Mouse (Mus musculus) MEL (cell line): ENCODE data around the gene Gmds. TPM values are rescaled to one million over a fixed set of nuclear protein-coding genes. Genes with fewer than 3 reads are reported as not detected.

Experiments used
- DNase-seq: peaks from one replicate; pipeline ENCODE4 v3.0.0; 2011; ENCODE audit warnings: low read depth, low spot score
- H3K27ac ChIP-seq: 2 replicates; pipeline ENCODE4 v1.5.1; 2012; ENCODE audit warnings: low read depth, mild to moderate bottlenecking, control low read depth, low read length, moderate library complexity; ENCODE audit not compliant: control insufficient read depth
- H3K27me3 ChIP-seq, 2 experiments: fragments of 150-350 bp in 1 of 2; sonication (generic) in 1 of 2; 2 replicates each; pipeline ENCODE4 v1.6.1; 2012; ENCODE audit warnings: low read length in 2 of 2, mild to moderate bottlenecking in 2 of 2, improper control_type of control experiment in 1 of 2, moderate library complexity in 1 of 2; ENCODE audit not compliant: insufficient read depth in 2 of 2, control insufficient read depth in 1 of 2
- H3K36me3 ChIP-seq, 2 experiments: 2 replicates each; pipeline ENCODE4 v1.6.1; 2012 to 2014; ENCODE audit warnings: low read length in 2 of 2, improper control_type of control experiment in 1 of 2, inconsistent platforms in 1 of 2, mild to moderate bottlenecking in 1 of 2; ENCODE audit not compliant: insufficient read depth in 2 of 2, control insufficient read depth in 1 of 2
- H3K4me1 ChIP-seq, 2 experiments: fragments of 150-350 bp in 1 of 2; sonication (generic) in 1 of 2; 2 replicates each; pipeline ENCODE4 v1.6.1; 2012; ENCODE audit warnings: low read length in 2 of 2, improper control_type of control experiment in 1 of 2, mild to moderate bottlenecking in 1 of 2; ENCODE audit not compliant: insufficient read depth in 2 of 2, control insufficient read depth in 1 of 2
- H3K4me3 ChIP-seq, 2 experiments: fragments of 150-350 bp in 1 of 2; sonication (generic) in 1 of 2; 2 replicates each; pipeline ENCODE4 v1.5.1; 2012; ENCODE audit warnings: low read depth in 2 of 2, low read length in 2 of 2, mild to moderate bottlenecking in 2 of 2, moderate library complexity in 2 of 2, control low read depth in 1 of 2, improper control_type of control experiment in 1 of 2; ENCODE audit not compliant: control insufficient read depth in 1 of 2, insufficient read depth in 1 of 2
- H3K79me2 ChIP-seq: 2 replicates; pipeline ENCODE4 v1.6.1; 2012; ENCODE audit warnings: mild to moderate bottlenecking, low read length, moderate library complexity; ENCODE audit not compliant: control insufficient read depth, poor library complexity, insufficient read depth
- H3K9ac ChIP-seq: 2 replicates; pipeline ENCODE4 v1.6.1; 2012; ENCODE audit warnings: low read depth, mild to moderate bottlenecking, control low read depth, low read length, moderate library complexity; ENCODE audit not compliant: control insufficient read depth, poor library complexity, severe bottlenecking
- H3K9me3 ChIP-seq: fragments of 150-350 bp; sonication (generic); replicated peaks from 2 replicates; pipeline ENCODE4 v1.6.1; 2012; ENCODE audit warnings: mild to moderate bottlenecking, low read length, improper control_type of control experiment, moderate library complexity; ENCODE audit not compliant: insufficient read depth
- CTCF ChIP-seq, 3 experiments: IDR thresholded peaks in 2 of 3; conservative IDR thresholded peaks in 1 of 3; 2 replicates each; pipeline ENCODE4 v1.5.1; 2011 to 2012; ENCODE audit warnings: low read length in 3 of 3, low read depth in 2 of 3, mild to moderate bottlenecking in 2 of 3, improper control_type of control experiment in 1 of 3, inconsistent platforms in 1 of 3, mixed read lengths in 1 of 3, moderate library complexity in 1 of 3; ENCODE audit not compliant: control insufficient read depth in 1 of 3, insufficient read depth in 1 of 3, poor library complexity in 1 of 3, severe bottlenecking in 1 of 3
- EP300 ChIP-seq, 2 experiments: IDR thresholded peaks; 2 replicates each; pipeline ENCODE4 v1.6.1; 2011; ENCODE audit warnings: improper control_type of control experiment in 2 of 2, low read length in 2 of 2, low read depth in 1 of 2, mild to moderate bottlenecking in 1 of 2
- GABPA ChIP-seq: IDR thresholded peaks from 2 replicates; pipeline ENCODE4 v1.6.1; 2012; ENCODE audit warnings: low read depth, mild to moderate bottlenecking, inconsistent platforms, low read length, improper control_type of control experiment, moderate library complexity
- GATA1 ChIP-seq: IDR thresholded peaks from 2 replicates; pipeline ENCODE4 v1.6.1; 2011; ENCODE audit warnings: low read depth, low read length, improper control_type of control experiment
- HCFC1 ChIP-seq: IDR thresholded peaks from 2 replicates; pipeline ENCODE4 v1.6.1; 2012; ENCODE audit warnings: low read depth, mild to moderate bottlenecking, inconsistent platforms, low read length, improper control_type of control experiment, moderate library complexity
- JUND ChIP-seq: IDR thresholded peaks from 2 replicates; pipeline ENCODE4 v1.6.1; 2011; ENCODE audit warnings: low read depth, mild to moderate bottlenecking, improper control_type of control experiment, low read length
- KAT2A ChIP-seq: conservative IDR thresholded peaks from 2 replicates; pipeline ENCODE4 v1.6.1; 2012; ENCODE audit warnings: low read depth, low read length, improper control_type of control experiment, inconsistent platforms
- MAFK ChIP-seq: IDR thresholded peaks from 2 replicates; pipeline ENCODE4 v1.6.1; 2011; ENCODE audit warnings: low read depth, mild to moderate bottlenecking, low read length, improper control_type of control experiment, borderline replicate concordance
- MXI1 ChIP-seq: IDR thresholded peaks from 2 replicates; pipeline ENCODE4 v1.6.1; 2011; ENCODE audit warnings: mild to moderate bottlenecking, low read depth, low read length, improper control_type of control experiment
- MYB ChIP-seq: IDR thresholded peaks from 2 replicates; pipeline ENCODE4 v1.6.1; 2011; ENCODE audit warnings: mild to moderate bottlenecking, low read depth, low read length, improper control_type of control experiment
- POLR2AphosphoS2 ChIP-seq: IDR thresholded peaks from 2 replicates; pipeline ENCODE4 v1.6.1; 2011; ENCODE audit warnings: low read length, improper control_type of control experiment
- POLR2AphosphoS5 ChIP-seq: IDR thresholded peaks from 2 replicates; pipeline ENCODE4 v1.6.1; 2012; ENCODE audit warnings: low read depth, borderline replicate concordance, mild to moderate bottlenecking, inconsistent platforms, low read length, moderate library complexity, mixed read lengths
- RCOR1 ChIP-seq: IDR thresholded peaks from 2 replicates; pipeline ENCODE4 v1.6.1; 2012; ENCODE audit warnings: low read depth, mild to moderate bottlenecking, inconsistent platforms, low read length, improper control_type of control experiment
- SMC3 ChIP-seq: IDR thresholded peaks from 2 replicates; pipeline ENCODE4 v1.6.1; 2011; ENCODE audit warnings: low read depth, low read length, improper control_type of control experiment
- TAL1 ChIP-seq: IDR thresholded peaks from 2 replicates; pipeline ENCODE4 v1.6.1; 2012; ENCODE audit warnings: mild to moderate bottlenecking, inconsistent platforms, low read length, moderate library complexity, mixed read lengths
- USF2 ChIP-seq, 2 experiments: IDR thresholded peaks; 2 replicates each; pipeline ENCODE4 v1.6.1; 2011 to 2012; ENCODE audit warnings: improper control_type of control experiment in 2 of 2, low read length in 2 of 2, borderline replicate concordance in 1 of 2, inconsistent platforms in 1 of 2, low read depth in 1 of 2, mild to moderate bottlenecking in 1 of 2; ENCODE audit not compliant: insufficient read depth in 1 of 2
- ZMIZ1 ChIP-seq: IDR thresholded peaks from 2 replicates; pipeline ENCODE4 v1.6.1; 2012; ENCODE audit warnings: low read depth, mild to moderate bottlenecking, inconsistent platforms, low read length, improper control_type of control experiment, moderate library complexity
- polyA plus RNA-seq, 2 experiments: library from polyadenylated mRNA; stranded (reverse) in 1 of 2; unstranded in 1 of 2; fragments of >175 nt in 1 of 2; fragments of >200 nt in 1 of 2; gene quantifications; 2 replicates each; pipeline versions ENCODE4 v1.2.1 to v1.2.4; 2012; ENCODE audit warnings: low replicate concordance in 2 of 2, low read depth in 1 of 2; ENCODE audit not compliant: insufficient read length in 2 of 2, insufficient read depth in 1 of 2, missing spikeins in 1 of 2
- total RNA-seq: library from RNA; depleted of rRNA; stranded (reverse); fragments of 300-350 nt; gene quantifications from 2 replicates; pipeline ENCODE4 v1.2.3, GENCODE M21; 2012

Gmds gene
- total and polyA plus RNA-seq, 3 experiments = 17.4 to 32.2 TPM; not detected in 1

- Histone ChIP-seq H3K4me1 (no peaks in the 10 kb centered on the region), H3K4me3 (no peak overlapping the region), H3K27me3 (no peaks in the 10 kb centered on the region), H3K79me2 (no peaks in the 10 kb centered on the region), H3K27ac (no peak overlapping the region), H3K9me3 (no peaks in the 10 kb centered on the region), H3K9ac (no peak overlapping the region), H3K36me3 (no peaks in the 10 kb centered on the region)
- TF ChIP-seq GATA1 = no peak
- no peak for DNase-seq
Measured at GRCm38 (mm10) chr13:32212125-32212524, 126.4 kb downstream of the Gmds start.

DNA sequence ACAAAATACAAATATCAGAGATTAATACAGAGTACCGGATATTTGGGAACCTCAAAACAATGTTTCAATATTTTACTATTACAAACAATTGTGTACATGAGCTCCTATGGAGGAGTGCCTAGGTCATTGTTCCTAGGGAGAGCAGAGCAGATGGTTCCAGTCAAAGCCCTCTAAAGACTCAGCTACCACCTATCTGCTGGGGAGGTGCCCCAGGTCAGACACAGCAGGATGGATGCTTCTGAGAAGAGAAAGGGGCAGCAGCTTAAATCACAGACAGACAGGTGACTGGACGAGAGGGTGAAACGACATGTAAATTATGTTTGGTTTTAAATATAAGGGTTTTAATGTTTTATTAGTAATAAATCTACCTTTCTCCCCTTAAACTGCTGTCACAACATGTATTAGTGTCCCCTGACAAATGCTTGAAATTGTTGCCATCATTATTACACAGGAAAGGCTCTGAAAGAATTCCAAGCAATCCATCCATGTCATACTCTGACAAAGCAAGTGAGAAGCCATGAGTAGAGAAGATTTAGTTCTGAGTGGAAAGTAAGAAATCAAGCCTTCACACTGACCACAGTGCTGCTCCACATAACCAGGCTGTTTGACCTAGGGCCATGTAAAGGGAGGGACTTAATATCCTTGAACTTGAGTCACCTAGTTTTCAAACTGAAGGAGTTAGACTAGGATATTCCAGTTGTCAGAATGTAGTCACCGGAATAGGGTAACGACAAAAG is 131.2 kb downstream of the Gmds start:
- H3K36me3 ChIP-seq = no peaks in the 10 kb centered on the region
- no peak overlapping the region for H3K27ac ChIP-seq
- no peak overlapping the region for H3K4me3 ChIP-seq
- no peak for TF ChIP-seq SMC3
- no peak for TF ChIP-seq KAT2A
- no peak for TF ChIP-seq TAL1
- TF ChIP-seq MAFK = no peak
- TF ChIP-seq POLR2AphosphoS5 = no peak
- TF ChIP-seq JUND = no peak
- TF ChIP-seq ZMIZ1 = no peak
- no peak for TF ChIP-seq CTCF (IDR thresholded peaks at IDR 0.05 in 2 of 3, conservative IDR thresholded peaks at IDR 0.05 in 1 of 3; ENCODE audit: control insufficient read depth in 1 of 3, insufficient read depth in 1 of 3, low read depth in 2 of 3, low read length in 3 of 3, poor library complexity in 1 of 3, severe bottlenecking in 1 of 3)
- TF ChIP-seq HCFC1 = no peak
- TF ChIP-seq MXI1 = no peak
- TF ChIP-seq POLR2AphosphoS2 = no peak
- TF ChIP-seq RCOR1 = no peak
- TF ChIP-seq EP300 (IDR thresholded peaks at IDR 0.05; ENCODE audit: low read depth in 1 of 2, low read length in 2 of 2) = no peak
- no peak for TF ChIP-seq GATA1
- TF ChIP-seq USF2 (IDR thresholded peaks at IDR 0.05; ENCODE audit: borderline replicate concordance in 1 of 2, insufficient read depth in 1 of 2, low read depth in 1 of 2, low read length in 2 of 2) = no peak
- no peak for TF ChIP-seq MYB
- no peak for TF ChIP-seq GABPA
- no peaks in the 10 kb centered on the region for H3K9me3 ChIP-seq
- H3K79me2 ChIP-seq = no peaks in the 10 kb centered on the region
- no peaks in the 10 kb centered on the region for H3K27me3 ChIP-seq
- H3K4me1 ChIP-seq = no peaks in the 10 kb centered on the region
- no peak overlapping the region for H3K9ac ChIP-seq
- no peak for DNase-seq
